Mouse (Mus musculus) A20 (cell line): ENCODE results near the gene Gsg1l.
A peak's percentile ranks its signal among the peaks of the same experiment; 100 is the strongest.

Experiments
- DNase-seq: peaks from one replicate; pipeline ENCODE4 v3.0.0-alpha.2; 2011; ENCODE audit warnings: low read depth, low spot score

Gene Gsg1l

GRCm38 (mm10) chr7:125934319-125934718 is 147.9 kb downstream of the Gsg1l start:
- DNase-seq: no peak

GRCm38 (mm10) chr7:125933356-125934244 is 148.6 kb downstream of the Gsg1l start:
- no peak for DNase-seq

DNA sequence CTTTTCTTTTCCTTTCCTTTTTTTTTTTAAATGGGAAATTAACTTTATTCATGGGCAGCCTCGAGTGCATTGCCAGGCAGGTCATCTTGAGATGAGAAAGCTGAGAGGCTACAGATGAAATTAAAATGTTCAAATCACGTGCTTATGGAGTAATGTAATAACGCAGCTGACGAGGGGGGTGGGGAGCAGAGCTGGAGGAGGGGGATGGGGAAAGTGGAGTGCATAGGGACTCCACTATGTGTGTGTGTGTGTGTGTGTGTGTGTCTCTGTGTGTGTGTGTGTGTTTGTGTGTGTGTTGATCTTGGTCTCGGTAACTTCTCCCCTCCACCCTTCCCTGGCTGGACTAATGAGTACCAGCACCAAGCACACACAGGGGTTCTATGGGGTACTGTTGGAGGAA is 150.6 kb downstream of the Gsg1l start:
- DNase-seq: no peak

DNA sequence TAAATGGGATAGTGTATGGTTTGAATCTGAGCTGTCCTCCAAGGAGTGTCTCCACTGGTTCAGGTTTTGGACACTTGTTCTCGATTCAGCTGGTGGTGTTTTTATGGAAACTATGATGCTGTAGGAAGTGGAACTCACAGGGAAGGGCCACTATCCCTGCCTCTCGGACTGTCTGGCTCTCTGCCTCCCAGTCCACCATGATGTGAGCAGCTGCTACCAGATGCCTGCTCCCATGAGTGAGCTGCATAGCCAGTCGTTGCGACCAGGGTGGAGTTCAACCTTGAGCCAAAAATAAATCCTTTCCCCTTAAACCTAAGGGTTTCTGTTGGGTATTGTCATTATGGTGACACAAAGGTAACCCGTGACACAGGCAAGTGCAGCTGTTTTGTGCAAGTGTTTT is 158.2 kb downstream of the Gsg1l start:
- no peak for DNase-seq

DNA sequence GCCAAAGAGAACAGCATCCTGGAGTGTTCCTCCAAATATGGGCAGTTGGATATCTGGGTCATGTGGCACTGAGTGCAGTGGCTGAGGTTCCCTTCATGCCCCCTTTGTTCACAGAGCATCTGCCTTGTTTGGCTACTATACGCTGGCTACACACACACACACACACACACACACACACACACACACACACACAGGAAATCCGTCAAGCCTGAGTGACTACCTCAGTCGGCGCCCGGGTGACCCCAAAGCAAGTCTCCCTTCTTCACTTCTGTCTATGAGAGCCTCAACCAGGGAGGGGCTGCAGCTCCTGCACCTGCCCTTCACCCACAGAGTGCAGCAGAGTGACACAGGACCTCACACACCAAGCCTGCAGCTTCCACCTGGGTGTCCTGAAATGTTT is 161.4 kb downstream of the Gsg1l start:
- DNase-seq: peak; percentile 92

- no peak for DNase-seq
Measured at GRCm38 (mm10) chr7:125900386-125901161, 181.6 kb downstream of the Gsg1l start.

DNA sequence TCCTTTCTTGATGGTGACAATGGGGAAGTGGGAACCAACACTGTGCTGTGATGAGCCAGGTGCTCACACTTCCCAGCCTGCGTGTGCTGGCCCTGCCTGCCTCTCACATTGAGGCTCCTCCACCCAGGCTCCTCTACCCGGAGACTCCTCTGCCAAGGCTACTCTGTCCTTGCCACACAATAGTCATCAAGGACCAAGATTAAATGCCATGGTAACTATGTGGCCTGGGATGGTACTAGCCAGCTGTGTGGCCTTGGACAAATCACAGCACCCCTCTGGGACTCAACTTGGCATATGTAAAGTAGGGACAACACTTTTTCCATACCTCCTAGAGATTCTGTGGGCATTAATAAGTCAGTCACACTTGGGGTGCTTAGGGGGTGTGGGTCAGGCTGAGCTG is 182.3 kb downstream of the Gsg1l start:
- DNase-seq: no peak

DNA sequence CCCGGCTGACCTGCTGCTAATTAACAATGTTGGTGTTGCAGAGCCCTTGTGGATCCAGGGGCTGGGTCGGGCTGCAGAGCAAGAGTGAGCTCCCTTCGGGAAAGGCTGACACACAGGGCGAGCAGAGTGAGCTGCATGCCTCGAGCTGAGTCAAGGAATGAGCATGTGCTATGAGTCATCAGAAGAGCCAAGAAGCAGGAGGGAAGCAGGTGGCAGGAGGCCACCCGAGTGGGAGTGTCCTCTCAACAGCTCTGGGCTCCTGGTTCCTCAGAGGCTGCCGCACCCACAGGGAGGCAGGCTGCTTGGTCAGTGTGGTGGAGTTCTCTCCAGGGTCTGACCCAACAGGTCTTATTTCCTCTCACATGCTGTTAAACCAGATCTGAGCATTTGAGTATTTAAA is 183.2 kb downstream of the Gsg1l start:
- peak; percentile 11 for DNase-seq

DNA sequence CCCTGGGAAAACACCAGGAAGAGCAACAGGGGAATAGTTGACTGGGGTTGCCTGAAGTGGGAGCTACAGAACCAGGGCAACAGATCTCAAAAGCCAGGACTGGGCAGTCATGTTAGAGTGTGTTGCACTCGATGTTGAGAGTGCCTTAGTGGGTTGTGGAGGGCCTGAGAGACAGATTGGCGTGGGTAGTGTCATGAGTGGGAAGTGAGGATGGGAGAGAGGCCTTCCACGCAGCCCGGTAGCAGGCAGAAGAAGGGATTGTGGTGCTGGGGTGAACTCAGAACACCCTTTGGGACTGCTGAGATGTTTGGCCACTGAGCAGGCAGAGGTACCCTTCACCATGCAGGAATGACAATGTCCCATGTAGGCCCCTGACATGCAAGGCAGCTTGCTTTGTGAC is 185.2 kb downstream of the Gsg1l start:
- no peak for DNase-seq

GRCm38 (mm10) chr7:125893621-125894020 is 188.6 kb downstream of the Gsg1l start:
- no peak for DNase-seq

DNA sequence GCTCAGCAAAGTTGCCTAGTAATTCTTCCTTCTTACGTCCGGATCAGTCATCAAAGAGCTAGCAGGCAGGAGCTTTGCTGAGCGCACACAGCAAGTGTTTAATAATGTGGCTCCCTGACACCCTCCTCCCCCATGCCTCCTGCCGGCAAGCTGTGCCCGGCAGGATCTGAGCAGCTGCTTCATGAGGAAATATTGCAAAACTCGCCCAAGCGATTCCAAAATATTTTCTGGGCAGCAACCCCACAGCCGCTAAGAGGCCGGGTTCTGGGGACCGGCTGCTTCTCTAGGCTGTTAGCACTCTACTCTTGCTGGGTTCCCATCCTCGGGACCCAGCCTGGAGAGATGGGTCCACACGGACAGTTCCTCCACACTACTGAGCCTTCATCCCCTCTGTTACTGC is 193.8 kb downstream of the Gsg1l start:
- DNase-seq: no peak

GRCm38 (mm10) chr7:125887761-125888160 is 194.4 kb downstream of the Gsg1l start:
- DNase-seq: no peak

DNA sequence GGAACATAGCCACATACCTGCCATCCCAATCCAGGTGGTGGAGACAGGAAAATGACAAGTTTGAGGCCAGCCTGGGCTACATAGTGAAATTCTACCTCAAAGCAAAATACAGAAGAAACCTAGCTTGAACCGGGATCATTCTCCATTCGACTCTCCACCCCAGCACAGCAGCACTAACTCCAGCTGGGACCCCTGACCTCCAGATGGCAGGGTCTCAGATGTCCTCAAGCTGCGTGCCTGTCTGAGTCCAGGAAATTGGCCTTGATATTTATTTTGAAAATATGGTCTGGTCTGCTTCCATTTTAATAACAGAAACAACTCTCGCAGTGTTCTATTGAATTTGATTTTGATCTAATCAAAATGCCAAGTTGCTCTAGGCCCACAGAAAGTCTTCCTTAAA is 195.1 kb downstream of the Gsg1l start:
- DNase-seq: no peak

DNA sequence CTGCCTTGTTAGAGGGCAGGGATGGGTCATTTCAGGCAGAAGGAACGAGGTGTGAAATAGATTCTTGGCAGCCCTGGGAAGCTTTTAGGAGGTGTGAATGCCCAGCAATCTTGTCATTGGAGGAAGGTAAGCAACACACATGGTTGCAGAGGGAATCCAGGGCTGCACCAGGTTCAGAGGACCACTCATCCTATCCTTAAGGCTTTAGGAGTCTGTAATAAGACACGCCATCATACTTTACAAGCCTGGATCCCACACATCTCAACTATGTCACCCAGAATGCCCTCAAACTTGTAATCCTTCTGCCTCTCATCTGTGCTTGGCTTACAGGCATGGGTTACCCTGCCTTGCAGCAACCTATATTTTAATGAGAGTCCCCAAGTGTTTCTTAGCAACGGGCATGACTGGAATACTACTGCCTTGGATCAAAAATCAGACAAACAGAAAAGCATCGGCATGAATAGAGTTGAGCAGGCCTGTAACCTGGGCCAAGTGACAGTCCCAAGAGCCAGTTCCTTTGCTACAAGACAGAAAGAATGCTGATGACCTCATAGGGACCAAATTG is 196.0 kb downstream of the Gsg1l start:
- DNase-seq: no peak

DNA sequence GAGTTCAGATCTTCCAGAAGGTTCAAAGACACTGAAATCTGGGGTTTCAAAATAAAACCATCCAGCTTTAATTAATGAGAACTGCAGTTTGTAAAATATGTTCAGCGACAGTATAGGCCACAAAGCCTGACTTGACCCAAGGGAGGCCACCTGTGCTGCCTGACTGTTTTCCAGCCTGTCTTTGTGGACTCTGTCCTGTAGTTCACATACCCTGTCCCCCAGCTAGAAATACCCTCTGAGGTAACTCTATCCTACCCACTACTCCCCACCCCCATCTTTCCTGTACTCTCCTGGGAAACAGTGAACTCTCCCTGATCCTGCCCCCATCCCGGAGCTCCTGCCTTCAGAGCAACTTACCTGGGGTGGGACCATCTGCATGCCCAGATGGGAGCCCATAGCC is 199.0 kb downstream of the Gsg1l start:
- no peak for DNase-seq

DNA sequence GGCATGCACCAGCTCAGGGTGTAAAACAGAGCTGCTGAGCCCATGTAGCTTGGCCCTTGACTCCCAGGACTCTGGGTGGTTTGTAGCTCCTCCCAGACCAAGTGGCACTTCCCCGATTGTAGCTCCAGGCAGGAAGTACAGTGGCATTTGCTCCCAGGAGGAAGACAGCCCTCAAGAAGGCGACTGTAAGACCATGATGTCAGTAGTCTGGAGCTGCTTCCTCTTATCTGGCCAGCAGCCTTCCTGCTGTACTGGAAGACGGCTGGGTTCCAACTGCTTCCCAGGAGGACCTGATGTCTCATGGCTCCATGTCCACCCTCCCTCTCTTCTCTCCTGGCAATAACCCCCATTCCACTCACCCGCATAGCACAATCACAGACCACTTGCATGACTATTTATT is 204.2 kb downstream of the Gsg1l start:
- DNase-seq: no peak

DNA sequence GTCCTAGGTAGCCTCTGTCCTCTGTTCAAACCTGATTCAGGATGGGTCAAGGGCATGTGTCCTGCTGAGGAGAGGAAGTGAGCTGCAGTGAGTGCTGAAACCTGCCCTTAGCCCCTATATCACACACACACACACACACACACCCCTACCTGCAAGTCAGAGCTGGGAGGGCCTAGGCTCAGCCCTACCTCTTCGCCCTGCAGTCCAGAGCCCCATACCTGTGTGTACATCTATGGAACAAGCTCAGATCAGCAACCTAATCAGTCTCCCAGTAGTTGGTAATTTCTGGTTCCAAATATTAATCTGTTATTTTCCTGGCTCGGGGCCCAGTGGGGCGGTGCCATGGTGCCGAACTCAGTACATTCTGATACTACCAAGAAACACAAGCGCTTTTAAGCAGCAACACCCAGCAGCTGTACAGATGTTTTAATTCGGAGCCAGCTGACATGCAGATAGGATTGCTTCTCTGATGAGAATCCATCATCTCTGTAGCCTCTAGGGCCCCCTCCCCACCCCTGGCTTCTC is 208.2 kb downstream of the Gsg1l start:
- DNase-seq: no peak

DNA sequence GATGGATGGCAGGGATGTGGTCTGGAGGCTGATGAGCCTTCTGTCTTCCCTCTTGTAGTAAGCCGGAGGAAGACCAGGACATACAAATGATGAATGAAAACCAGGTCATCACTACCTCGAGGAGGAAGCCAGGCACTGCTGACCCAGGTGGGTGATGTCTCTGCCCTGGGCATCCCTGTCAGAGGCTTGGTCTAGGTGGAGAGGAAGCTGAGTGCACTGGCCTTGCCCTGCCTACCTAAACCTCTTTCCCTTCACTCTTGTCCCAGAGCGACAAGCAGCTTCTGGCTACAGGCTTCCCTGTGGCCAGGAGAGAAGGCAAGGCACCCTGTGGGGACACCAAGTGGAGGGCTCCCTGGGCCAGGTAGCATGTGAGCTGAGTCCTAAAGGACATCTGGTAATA is 209.3 kb downstream of the Gsg1l start:
- no peak for DNase-seq

GRCm38 (mm10) chr7:125872202-125872580 is 210.0 kb downstream of the Gsg1l start:
- no peak for DNase-seq

DNA sequence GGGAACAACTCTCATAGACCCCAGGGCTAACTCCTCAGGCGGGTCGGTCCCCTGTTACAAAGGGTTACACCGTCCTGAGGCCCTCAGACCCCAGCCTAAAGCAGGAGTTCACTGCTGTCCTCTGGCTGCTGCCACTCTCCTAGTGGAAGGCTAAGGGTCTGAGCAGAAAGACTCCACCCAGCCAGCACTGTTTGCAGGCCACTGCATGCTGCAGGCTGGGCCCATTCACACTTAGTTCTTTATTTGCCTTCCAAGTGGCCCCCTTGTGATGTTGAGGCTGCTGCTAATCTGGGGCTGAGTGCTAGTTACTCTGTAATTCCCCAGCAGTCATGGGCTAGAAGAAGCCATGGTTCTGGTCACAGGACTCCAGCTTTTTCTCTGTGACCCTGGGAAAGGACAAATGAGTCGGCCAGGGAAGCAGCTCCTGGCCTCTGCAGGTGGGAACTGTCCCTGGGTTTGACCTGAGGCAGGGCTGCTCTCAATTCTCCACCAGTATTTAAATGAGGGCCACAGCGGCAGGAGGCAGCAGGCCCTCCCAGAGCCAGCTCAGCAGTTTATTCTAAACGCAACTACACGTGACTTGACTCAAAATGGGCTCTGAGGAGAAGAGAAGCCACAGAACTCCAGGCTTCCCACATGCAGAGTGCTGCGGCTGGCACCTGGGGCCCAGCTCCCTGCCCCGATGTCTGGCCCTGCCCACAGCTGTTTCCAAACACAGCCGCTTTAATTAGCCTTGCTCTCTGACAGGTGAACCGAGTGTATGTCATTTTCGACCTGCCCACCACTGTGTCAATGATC is 210.6 kb downstream of the Gsg1l start:
- DNase-seq: no peak

- no peak for DNase-seq
Measured at GRCm38 (mm10) chr7:125868570-125868969, 213.6 kb downstream of the Gsg1l start.

- DNase-seq: no peak
Measured at GRCm38 (mm10) chr7:125865234-125865633, 217.0 kb downstream of the Gsg1l start.
